Mouse (Mus musculus) T-helper 2 cell (primary cell): ENCODE measurements around the gene Selenof.
"Not testable (repeated sequence)": the region's sequence is repeated elsewhere in the genome, so short reads cannot be mapped to it uniquely, and the experiment has no call there.

Source experiments
- in situ Hi-C: fragments of 300-600 bp; cut with MboI, MseI; formaldehyde crosslinking; loops from one replicate; pipeline ENCODE4 v1.15.1; 2025; ENCODE audit warnings: high pct_unique_total_duplicates

Selenof gene

DNA sequence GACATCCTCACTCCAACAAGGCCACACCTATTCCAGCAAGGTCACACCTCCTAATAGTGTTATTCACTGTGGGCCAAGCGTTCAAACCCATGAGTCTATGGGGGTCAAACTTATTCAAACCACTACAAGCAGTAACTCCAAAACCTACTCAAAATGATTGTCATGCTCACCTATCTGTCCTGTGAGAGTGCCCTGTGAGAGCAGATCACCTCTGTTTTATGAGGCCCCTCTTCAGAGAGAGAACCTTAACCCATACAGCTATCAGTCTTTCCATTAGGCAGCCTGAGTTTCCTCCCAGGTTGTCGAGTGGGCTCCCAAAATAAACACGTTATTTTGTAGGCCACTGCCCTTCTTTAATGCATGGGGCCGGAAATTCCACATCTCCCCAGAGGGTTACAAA is 32.3 kb downstream of the Selenof start:
- in situ Hi-C loops = no loop called here

DNA sequence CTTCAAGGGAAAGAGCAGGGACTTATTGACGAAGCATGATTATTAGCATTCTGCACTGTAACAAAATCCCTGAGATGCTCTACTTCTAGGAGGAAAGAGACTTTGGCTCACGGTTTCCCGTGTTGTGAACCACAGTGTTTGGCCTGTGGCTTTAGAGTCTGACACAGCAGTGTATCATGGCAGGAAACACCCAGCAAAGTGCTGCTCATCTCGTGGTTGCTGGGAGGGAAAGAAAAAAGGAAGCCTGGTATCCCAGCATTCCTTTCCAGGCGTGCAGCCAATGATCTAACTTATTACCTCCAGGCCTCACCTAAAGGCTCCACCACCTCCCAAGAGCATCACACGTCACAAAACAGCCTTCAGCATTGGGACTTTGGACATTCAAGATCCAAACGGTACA is 32.7 kb downstream of the Selenof start:
- in situ Hi-C loops = no loop called here

DNA sequence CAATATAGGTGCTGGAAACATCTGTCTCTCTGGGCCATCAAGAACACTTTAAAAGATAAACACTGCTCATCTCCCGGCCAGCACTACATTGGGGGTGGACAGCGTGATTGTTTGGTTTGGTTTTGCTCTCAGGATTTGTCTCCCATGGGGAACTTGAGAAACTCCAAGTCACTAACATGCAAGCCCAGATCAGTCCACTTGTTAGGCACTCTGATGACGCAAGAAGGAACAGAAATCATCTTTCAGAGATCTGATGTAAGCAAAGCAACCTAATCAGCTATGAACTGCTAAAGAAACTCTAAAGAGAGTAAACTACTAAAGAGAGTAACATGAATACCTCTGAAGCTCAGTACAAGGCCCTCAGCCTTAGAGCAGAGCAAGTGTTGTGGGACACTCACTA is 33.5 kb downstream of the Selenof start:
- in situ Hi-C loops = no loop called here

DNA sequence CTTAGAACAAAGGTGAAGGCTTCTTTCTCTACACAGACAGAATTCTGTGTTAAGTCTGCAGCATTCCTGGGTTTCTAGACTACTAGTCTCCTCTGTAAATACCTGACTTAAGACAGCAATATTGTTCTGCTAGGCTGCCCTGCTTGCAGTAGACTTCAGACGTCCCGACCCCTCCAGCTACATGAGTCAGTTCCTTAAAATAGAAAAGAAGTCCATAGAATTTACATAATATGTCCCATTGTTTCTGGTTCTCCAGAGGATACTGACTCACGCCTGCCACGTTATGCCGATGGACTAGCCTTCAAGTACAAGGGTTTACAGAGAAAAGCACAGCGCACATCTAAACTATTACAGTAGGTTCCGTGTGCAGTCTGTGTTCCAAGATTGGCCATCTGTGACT is 34.1 kb downstream of the Selenof start:
- in situ Hi-C loops = no loop called here

DNA sequence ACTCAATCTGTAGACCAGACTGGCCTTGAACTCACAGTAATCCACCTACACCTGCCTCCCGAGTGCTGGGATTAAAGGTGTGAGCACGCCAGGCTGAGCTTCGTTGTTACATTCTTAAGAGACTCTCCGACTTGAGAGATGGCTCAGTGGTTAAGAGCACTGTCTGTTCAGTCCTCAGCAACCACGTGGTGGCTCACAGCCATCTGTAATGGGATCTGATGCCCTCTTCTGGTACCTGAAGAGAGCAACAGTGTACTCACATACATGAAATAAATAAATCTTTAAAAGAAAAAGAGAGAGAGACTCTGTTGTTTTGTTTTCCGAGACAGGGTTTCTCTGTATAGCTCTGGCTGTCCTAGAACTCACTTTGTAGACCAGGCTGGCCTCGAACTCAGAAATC is 35.7 kb downstream of the Selenof start:
- in situ Hi-C loops = not testable (repeated sequence)

DNA sequence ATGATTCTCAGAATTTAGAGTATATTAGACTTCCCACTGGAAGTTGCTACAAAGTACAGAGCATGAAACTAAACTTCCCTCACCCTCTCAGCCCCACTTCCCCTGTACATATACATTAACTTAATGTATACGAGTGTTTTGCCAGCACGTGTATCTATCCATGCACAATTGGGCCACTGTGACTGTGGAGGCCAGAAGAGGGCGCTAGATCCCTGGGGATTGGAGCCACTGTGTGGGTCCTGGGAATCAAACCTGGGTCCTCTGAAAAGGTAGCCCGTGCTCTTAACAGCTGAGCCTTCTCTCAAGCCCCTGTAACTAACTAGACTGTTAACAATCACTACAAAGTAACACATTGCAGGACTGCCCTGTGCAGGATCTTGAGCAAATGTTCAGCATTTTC is 36.3 kb downstream of the Selenof start:
- in situ Hi-C loops = no loop called here

DNA sequence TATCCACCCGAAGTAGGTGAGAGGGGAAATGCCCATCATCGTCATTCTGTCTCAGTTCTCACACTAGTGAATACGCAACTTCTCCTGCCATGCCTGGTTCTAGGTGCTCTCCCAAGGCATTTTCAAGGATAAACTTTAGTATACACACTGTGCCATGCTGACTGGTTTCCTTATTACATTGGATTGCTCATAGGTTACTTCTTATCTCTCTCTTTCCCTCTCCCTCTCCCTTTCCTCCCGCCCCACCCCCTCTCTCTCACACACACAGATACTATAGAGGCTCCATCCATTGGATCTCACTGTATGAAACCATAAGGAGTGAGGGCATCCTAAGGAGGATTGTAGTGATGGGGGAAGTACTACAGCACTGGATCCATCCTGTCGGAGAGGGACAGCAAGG is 38.0 kb downstream of the Selenof start:
- in situ Hi-C loops = no loop called here

DNA sequence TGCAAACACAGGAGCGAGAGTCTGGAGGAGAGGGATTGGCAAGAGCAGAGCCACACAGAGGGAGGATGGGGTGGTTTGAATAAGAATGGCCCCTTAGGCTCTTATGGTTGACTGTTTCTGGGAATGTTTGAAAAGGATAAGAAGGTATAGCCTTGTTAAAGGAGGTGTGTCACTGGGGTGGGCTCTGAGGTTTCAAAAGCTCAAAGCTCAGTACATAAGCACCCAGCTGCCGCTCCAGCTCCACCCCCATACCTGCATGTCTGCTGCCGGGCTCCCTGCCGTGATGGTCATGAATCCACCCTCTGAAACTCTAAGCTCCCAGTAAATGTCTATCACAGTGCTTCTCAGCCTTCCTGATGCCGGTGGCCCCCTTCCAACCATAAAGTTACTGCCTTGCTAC is 40.7 kb downstream of the Selenof start:
- in situ Hi-C loops = no loop called here

DNA sequence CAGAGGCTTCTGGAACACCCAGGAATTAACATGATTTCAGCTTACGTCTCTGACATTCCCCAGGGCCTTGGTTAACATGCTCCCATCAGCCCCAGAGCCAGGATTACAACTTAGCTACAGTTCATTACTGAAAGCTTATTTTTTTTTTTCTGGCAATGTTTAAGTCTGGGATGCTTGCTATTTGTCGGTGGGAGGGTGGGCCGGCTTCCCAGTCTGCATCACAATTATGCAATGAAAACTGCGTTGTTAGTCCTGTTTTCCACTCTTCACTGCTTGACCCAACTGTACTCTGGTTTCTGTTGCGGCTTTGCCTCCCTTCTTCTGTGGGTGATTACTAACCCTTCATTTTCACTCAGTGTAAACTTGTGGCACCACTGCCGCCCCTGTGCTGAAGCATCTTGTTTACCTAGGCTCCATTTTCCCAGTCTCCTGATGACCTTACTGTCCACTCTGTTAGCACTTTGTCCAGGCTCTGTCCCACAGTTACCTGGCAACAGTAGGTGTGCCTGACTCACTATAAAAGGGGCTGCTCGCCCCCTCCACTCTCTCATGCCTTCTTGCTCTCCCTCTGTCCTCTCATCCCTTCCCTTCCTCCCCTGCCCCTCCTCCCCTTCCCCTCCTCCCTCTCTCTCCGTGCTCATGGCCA is 41.6 kb downstream of the Selenof start:
- in situ Hi-C loops = no loop called here

DNA sequence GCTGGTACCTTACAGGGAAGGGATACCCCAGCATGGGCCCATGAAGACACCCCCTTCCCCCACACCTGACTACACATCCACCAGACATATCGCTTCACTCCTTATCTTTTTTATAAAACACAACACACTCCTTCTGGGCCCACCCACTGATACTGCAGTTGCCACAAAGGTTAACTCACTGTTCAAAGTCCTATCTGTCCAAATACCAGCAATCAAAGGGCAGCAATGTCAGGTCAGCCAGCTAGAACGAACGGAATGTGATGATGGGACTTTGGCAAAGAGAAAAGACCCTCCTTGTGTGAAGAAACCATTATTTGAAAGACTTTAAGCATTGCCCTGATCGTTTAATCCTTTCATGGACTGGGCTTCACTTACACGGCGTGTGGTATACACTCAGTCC is 42.3 kb downstream of the Selenof start:
- in situ Hi-C loops = no loop called here

DNA sequence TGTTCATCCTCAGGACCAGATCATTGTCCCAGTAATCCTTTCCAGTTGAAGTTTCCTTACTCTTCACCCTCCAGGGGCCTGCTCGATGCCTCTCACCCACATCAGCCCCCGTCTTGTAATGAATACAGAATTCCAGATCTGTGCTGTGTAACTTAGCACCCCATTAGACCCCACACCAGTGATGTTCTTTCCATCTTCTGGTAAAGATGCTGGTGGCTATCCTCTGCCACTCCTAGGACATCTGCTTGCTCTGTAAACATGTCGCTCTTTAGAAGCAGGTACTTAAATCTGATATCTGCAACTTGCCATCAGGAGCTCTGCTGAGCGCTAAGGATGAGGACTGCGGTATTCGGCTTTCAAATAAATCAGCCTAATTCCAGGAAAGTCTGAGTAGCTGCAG is 44.2 kb downstream of the Selenof start:
- in situ Hi-C loops = no loop called here

DNA sequence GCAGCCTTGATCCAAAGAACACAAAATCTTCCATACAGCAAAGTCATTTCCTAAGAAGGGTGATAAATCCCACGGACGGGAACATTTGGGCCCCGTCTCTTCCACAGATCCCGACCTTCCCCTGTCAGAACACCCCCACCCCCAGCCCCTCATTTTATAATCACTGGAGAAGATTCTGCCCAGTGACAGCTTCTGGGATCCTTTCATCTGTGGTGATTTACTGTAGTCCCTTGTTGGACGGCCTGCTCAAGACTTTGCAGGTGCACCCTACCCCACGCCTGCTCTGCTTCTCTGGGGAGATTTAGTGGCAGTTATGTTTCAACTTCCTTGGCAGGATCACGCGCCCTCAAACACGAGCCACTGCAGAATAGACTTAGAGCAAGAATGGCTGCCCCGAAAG is 44.6 kb downstream of the Selenof start:
- in situ Hi-C loops = loop anchor here (5.0 kb wide), 1 partner anchor 162 kb away; no protein-coding TSS in a partner anchor

DNA sequence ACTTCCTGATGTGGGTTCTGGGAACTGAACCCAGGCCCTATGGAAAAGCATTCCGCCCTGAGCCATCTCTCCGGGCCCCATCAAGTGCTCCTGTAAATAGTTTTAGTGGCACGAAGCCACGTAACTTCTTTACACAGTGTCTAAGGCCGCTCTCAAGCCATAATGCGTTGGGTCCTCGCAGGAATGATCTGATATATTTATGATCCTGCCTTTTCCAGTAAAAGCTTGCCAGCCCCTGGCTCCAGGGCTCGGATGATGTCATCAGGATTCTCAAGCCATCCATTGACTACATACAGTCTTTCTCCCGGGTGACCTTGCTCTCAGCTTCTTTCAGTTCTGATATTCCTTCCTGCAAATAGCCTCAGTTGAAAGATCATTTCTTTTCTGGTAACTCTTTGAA is 45.4 kb downstream of the Selenof start:
- in situ Hi-C loops = loop anchor here (5.0 kb wide), 1 partner anchor 163 kb away; no protein-coding TSS in a partner anchor

DNA sequence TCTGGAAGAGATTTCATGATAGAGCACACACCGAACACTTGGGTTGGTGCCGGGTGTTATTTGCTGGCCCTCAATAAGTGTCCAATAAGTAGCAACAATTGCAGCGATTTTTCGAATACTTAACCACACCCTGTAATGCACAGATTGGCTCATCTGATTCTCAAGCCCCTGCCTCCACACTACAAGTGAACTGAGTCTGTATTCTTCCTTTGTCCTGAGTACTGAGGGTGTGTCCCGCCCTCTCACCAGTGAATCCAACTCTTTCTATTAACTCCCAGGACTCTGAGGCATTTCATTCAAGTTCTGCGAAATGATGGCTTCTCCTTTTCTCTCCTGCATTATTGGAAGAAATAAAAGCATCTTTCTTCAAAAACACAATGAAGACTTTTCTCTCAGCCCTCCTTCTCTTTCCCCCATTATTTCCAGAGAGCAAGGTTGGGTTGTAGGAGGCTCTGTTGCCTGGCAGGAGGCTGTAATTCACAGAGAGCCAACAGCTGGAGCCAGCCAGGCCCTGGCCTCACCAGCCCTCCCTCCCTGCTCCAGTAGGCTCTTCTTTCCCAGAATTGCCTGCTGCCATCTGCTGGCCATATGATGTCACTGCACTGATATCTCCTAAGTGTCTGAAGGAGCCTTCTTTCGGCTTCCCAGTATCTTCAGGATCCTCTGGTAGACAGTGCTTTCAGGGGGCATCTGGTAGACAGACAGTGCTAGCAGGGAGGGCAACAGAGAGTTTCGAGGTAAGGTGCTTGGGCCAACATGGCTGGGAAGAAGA is 46.7 kb downstream of the Selenof start:
- in situ Hi-C loops = loop anchor here (5.0 kb wide), 1 partner anchor 165 kb away; no protein-coding TSS in a partner anchor

DNA sequence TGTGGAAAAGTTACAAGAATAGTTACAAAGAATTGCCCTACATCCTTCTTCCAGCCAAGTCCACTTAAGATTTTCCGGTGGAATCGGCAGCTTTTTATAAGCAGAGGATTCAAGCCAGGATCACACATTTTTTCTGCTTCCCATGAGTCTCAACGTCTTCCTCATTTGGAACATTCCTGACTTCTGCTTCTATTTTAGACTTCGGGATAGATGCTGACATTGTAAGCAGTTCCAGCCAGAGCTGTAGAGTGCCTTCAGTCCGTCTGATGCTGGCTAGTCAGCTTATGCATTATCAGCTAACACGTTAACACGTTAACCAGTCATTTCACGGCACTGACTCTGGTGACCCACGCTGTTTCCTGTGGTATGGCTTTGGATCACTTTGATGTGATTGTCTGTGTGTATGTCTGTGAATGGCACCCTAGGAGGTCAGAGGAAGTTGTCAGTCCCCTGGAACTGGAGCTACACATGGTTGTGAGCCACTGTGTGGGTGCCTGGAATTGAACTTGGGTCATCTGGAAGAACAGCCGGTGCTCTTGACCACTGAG is 47.6 kb downstream of the Selenof start:
- in situ Hi-C loops = loop anchor here (5.0 kb wide), 1 partner anchor 165 kb away; no protein-coding TSS in a partner anchor

DNA sequence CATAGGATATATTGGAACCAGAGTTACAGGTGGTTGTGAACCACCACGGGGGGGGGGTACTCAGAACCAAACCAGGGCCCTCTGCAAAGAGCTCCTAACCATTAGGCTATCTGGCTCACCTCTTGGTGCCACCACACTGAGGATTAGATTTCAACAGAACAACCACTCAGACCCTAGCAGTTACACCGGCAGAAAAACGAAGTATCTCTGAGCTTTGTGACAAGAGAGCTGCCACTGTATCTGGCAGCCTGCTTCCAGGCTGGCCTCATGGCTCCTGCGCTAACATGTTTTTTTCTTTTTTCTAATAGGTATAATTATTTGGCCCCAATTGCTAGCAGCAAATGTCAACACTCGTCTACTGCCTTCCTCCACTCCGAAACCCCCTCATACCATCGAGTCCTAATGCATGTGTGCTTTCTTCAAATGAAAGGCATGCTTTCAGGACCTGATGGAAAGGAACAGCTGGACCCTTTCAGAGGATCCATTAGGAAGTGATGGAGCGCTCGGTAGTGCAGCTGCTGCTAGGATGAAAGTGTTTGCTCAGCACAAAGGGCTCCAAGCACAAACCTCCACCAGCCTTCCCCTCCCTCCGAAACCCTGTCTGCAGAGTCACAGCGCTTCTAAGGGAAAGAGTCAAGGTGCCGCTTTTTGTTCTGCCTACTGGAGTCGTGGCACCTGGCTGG is 53.0 kb downstream of the Selenof start:
- in situ Hi-C loops = no loop called here

DNA sequence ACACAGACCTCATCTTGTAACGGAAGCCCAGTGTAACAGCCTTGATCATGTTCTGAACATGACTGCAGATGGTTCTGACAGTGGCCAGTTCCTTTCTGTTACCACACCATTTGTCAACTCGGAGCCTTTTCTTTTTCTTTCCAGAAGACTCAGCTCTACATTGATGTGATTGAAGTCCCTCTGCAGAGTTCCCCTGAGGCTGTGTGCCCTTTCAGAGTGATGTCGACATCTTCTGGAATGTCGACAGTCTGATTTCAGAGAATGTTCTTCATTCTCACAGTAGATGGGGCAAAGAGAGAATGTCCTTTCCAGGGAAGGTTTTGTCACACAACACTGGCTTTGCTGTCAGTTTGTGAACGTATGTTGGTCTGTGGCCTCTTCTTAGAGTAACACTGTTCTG is 55.6 kb downstream of the Selenof start:
- in situ Hi-C loops = no loop called here

DNA sequence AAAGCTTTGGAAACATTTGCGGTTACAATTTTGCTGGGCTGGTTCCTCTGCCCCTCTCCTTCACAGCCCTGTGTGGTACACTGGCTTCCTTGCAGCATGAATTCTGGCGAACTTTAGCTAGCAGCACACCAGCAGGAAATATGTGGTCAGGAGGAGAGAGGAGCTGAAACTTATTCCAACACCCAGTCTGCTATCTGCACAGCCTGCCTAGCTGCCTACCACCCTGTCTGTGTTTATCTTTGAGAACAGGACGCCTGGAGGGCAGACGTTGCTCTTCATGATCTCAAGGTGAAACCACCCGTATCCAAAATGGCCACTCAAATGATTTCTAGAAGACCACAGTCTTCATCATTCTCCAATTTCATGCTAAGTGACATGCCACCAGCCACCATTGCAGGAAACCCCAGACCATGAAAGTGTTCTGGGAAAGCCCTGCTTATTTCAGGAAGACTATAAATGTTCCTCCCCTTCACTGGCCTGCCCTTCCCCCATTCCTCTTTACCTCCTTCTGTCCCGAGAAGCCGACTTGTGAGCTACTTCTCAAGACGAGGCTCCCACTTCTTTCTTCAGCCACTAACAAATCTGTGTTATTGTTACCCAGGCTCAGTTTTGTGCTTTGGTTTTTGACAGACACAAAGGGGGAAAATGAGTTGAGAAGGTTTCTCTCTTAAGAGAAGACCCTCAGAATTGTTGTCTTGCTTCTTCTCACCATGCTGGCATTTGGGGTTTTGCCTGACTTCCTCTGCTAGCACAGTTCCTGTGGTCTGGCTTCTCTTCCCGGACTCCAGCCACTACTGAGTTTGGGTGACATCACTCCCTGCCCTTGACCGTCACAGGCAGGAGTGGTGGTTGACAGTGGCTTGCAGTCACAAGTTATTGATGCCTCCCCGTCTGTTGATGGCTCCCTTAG is 58.2 kb downstream of the Selenof start:
- in situ Hi-C loops = no loop called here

DNA sequence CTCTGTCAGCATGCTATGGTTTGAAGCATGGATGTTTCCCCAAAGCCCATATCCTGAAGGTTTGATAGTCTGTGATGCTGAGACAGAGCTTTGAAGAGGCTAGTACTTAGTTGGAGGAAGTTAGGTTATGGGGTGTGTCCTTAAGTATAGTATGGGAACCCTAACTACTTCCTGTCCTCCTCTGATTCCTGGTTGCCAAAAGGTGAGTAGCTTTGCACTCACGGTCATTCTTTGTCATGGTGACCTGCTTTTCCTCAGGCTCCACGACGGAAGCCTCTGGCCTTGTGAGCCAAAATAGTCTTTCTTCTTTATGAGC is 58.8 kb downstream of the Selenof start:
- in situ Hi-C loops = no loop called here

DNA sequence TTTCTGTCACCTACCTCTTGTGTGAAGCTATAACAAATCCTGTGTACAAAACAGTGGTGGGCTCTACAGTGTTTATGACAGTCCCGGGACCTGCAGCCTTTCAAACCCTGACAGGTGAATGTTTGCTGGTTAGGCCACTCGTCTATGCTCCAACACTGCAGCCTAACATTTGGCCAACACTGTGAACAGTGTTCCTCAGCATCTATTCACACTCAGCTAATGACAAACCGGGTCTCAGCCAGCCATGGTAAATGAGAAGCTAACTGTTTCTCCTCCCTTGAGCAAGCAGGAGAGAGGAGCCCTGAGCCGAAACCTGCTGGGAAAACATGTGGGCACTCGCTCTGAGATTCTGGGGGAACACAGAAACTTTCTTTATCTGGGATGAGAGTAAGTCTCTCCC is 65.1 kb downstream of the Selenof start:
- in situ Hi-C loops = no loop called here

DNA sequence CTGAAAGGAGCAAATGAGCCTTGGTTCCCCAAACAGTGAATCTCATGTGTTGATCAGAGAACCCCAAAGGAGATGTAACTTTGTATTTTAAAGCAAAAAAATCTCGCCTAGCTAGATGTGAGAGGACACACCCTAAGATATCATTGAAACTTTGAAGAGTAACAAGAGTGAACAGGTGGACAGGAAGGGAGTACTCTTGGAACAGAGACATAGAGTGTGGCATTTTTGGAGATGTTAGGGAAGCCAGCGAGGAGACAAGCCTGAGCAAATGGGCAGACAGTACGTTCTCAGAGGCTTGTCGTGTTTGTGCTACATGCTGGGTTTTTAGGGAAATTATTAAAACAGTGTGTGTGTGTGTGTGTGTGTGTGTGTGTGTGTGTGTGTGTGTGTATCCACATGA is 68.0 kb downstream of the Selenof start:
- in situ Hi-C loops = no loop called here

DNA sequence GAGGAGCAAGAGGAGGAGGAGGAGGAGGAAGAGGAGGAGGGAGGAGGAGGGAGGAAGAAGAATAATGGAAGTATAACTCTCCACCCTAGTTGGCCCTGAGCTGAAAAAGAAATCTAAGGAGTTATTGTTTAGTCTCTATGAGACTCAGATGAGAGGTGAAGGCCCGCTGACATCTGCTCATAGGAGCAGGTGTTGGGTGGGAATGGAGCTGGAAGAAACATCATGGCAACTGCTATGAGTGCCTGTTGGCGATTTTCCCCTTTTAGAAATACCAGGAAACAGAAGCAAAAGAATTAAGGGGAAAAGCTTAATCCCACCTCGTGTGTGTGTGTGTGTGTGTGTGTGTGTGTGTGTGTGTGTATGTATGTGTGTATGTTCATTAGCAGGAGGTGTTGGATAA is 69.3 kb downstream of the Selenof start:
- in situ Hi-C loops = no loop called here
